Mouse (Mus musculus): Measurements from ENCODE around the gene Trp53rka.

GRCm38 (mm10) chr2:165475850-165476249 is 17.3 kb downstream of the Trp53rka start:
- TF ChIP-seq CTCF (IDR thresholded peaks at IDR 0.05; ENCODE audit: low read depth, low read length): no peak
- TF ChIP-seq POLR2A (IDR thresholded peaks at IDR 0.05; ENCODE audit: extremely low read depth, insufficient read depth, low read length): no peak

Measured in liver, adult 2 months (tissue).